Mouse (Mus musculus) MEL-GATA-1-ER (cell line): ENCODE results near the gene Smox.

Source experiments
- DNase-seq: peaks from one replicate; pipeline ENCODE4 v3.0.0-alpha.2; 2012; ENCODE audit warnings: low read depth; ENCODE audit errors: extremely low read depth

Gene Smox

DNA sequence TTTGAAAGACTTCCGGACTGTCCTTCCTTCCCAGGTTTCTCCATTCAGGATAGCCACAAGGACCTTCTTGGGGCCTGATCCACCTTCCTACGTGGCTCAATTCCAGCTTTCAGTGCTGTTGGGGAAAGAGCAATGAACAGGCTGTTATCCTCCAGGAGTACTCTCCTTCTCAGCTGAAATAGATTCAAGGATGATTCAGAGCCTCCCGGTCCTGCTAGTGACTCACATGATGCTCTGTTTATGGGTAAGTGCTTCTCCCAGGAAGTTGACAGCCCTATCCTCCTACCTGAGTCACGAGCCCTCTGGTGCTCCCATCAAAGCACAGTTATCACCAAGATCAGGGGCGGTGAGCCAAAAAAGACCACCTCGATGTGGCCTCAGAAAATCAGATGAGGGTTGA, 7.1 kb upstream of the Smox start:
- no peak for DNase-seq

DNA sequence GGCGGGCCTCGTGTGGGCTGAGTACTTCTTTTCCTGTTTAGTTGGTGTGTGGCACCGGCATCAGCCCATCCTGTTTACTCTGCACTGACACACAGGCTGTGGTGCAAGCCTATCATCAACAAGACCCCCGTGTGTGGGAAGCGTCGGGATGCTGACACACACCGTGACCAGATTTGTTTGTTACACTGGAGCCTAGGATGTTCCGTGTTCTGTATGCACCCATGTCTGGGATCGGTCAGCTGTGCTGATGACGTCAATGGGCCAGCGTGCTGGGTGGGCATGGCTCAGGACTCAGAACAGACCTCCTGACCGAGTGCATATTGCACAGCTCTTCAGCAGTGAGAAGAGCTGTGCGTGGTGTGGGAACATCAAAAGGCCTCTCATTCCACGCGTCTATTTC, 6.2 kb upstream of the Smox start:
- DNase-seq: no peak

- no peak for DNase-seq
Observed at GRCm38 (mm10) chr2:131486046-131486445, 5.2 kb upstream of the Smox start.

DNA sequence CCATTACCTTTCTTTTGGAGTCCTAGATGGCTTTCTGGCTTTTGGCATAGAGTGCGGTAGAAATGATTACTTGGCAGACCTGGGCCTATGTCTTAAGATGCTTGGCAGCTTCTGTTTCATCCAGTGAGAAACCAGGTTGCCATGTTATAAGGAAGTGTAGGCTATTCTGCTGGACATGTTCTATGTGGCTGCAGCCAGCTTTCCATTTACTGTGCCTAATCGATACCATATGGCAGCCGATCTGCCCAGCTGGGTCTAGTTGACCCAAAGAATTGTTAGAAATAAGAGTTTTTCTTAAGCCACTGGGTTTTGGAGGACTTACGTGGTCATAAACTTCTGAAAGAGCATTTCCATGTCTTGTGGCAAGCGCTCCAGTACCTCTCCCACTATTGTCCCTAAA, 4.0 kb upstream of the Smox start:
- DNase-seq: no peak

GRCm38 (mm10) chr2:131488261-131488660, 3.0 kb upstream of the Smox start:
- DNase-seq: no peak

GRCm38 (mm10) chr2:131488870-131489269, 2.4 kb upstream of the Smox start:
- DNase-seq: no peak

DNA sequence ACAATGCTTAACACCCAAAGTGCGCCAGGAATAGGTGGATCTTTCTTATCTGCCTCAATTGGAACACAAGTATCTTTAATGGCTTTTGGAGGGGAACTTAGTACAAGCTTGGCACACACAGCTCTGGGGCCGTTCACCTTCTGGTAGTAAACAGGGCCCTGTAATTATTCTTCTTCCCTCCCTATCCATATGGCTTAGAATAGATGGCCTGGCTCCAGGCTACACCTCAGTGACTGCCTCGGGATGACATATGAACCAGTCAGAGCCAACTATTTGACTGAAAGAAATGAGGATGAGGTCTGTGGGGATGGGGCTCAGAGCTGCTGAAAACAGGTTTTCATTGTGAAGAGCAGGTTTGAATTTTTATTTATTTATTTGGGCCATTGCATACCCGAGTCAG, 1.7 kb upstream of the Smox start:
- no peak for DNase-seq

DNA sequence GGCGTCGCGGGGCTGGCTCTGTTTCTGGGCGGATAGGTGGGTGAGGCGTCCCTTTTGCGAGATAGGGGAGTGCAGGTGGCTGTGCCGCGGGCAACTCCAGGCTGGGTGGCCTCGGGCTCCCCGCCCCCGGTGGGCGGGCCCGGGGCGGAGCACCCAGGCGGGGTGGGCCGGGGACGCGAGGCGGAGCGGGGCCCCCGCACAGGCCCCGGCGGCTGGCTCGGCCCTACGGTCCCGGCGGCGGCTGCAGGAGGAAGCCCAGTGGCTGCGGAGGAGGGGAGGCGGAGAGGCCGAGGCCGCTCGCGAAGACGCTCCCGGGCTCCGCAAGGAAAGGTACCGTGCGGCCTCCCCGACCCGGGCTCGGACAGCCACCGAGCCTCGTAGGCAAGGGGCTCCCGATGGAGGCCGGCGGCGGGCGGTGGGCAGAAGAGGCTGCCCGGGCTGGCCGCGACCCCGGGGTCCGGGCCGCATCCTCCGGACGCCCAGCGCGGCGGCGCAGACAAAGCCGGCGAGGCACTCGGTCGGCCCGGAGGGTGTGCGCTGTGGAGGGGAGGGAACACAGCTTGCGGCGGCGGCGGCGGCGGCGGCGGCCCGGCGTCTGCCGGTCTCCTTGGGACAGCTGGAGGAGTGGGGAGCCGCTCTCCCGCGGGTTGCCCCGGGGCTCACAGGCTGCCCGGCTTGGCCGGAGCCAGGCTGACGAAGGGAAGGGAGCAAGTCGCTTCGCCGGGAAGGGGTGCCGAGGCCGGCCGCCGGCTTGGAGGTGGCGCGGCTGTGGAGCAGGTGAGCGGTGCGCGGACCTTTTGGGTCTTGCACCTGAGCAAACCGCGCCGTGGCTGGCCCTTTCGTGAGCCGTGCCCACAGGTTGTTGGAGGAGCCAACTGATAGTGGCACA, 655 bp downstream of the Smox start:
- peak; percentile 41 for DNase-seq

- no peak for DNase-seq
Observed at GRCm38 (mm10) chr2:131492596-131493139, 1.4 kb downstream of the Smox start.

DNA sequence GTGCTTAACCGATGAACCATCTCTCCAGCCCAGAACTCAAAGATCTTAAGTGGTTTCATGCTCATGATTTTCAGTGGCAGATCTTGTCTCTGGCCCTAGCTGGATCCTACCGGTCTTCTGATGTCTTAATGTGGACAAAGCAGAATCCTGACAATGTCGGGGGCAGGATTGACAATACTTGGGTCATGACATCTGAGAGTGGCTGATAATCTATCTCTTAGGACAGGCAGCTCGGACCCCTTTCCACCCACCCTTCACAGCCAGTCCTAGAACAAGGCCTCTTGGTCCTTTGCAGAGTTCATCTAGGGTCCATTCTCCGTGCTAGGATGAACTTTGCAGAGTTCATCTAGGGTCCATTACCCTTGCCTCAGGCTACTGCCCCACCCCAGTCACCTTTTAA, 2.1 kb downstream of the Smox start:
- DNase-seq: no peak

- DNase-seq: no peak
Observed at GRCm38 (mm10) chr2:131495256-131495655, 4.0 kb downstream of the Smox start.

- DNase-seq: peak; percentile 59
Observed at GRCm38 (mm10) chr2:131496125-131496820, 5.0 kb downstream of the Smox start.

GRCm38 (mm10) chr2:131497224-131497856, 6.0 kb downstream of the Smox start:
- peak; percentile 67 for DNase-seq

- DNase-seq: no peak
Observed at GRCm38 (mm10) chr2:131498219-131498618, 6.9 kb downstream of the Smox start.

DNA sequence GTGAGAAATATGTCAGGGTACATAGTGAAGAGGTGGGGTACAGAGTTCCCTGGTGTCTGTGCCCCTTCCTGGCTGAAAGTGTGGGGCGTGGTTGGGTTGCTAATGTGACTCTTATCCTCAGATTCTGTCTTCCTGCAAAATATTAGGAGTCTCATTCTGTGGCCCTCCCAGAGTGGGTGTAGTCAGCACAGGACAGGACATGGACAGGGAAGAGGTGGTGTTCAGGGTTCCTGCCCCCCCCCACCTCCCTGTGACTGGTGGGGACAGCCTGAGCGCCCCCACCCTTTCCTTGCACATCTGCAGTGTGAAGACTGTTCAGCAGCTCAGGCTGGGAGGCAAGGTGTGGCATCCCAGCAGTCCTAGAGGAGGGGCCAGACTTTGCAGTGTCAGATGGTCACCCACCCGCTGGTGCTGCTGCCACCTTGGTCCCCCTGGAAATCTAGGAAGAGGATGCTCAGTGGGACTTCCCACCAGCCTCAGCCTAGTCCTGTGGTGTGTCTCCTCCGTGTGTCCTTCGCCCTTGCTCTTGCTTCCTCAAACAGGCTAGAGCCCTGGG, 8.1 kb downstream of the Smox start:
- no peak for DNase-seq

- DNase-seq: no peak
Observed at GRCm38 (mm10) chr2:131501886-131502285, 10.6 kb downstream of the Smox start.

GRCm38 (mm10) chr2:131502561-131502960, 11.3 kb downstream of the Smox start:
- no peak for DNase-seq

- no peak for DNase-seq
Observed at GRCm38 (mm10) chr2:131505431-131505830, 14.1 kb downstream of the Smox start.

DNA sequence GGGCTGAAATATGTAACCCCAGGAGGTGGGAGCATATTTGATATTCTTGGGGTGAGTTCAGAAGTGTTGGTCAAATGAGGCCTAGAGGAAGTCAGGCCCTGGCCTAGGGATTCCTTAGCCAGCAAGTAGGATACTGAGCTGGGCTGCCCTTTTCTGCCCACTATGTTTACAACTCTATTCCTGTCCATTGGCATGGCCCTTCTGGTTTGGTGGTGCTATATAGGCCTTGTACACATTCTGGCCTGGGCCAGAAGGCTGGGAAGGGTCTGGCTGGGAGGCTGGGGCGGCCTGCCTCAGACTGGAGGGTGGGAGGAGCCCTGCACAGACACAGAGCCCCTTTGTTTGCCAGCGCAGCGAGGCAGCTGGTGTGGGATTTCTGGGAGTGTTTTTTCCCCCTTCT, 15.1 kb downstream of the Smox start:
- no peak for DNase-seq

DNA sequence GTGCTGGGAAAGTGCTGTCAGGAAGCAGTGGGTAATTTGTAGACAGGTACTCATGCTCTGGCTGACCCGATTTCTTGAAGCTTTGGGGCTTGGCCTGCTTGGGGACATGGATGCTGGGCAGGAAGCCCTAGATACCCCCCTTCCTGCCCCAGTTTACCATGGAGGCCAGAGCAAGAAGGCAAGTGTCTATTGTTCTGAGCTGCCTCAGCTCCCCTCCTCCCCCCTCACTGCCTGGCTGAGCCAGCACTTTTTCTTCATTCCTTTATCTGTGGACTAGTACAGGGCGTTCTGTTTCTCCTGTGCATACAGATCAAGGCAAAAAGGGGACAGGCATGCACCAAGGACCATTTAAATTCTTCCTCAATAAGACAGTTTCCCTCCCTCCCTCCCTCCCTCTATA, 17.2 kb downstream of the Smox start:
- no peak for DNase-seq

- no peak for DNase-seq
Observed at GRCm38 (mm10) chr2:131509671-131510313, 18.5 kb downstream of the Smox start.
